Mouse (Mus musculus): ENCODE results near the gene Olfr680-ps1.
A peak's percentile ranks its signal among the peaks of the same experiment; 100 is the strongest.
"Not testable (repeated sequence)": the region's sequence is repeated elsewhere in the genome, so short reads cannot be mapped to it uniquely, and the experiment has no call there.

The Olfr680-ps1 gene

GRCm38 (mm10) chr7:105092717-105093116, at the start of gene Olfr680-ps1:
TSS of gene Olfr680-ps1 (minus strand) at chr7:105092817.
- not testable (repeated sequence) for DNase-seq (ENCODE audit: low read depth)

- no peak for DNase-seq (ENCODE audit: low read depth)
Measured at GRCm38 (mm10) chr7:105141275-105141674, 48.7 kb upstream of the Olfr680-ps1 start.

- no peak for DNase-seq (ENCODE audit: low read depth)
Measured at GRCm38 (mm10) chr7:105116536-105116935, 23.9 kb upstream of the Olfr680-ps1 start, which contains the start of gene Olfr681. TSS of gene Olfr681 (plus strand) at chr7:105116836.

GRCm38 (mm10) chr7:105080905-105081304, 11.7 kb downstream of the Olfr680-ps1 start, which contains the start of gene Olfr679:
TSS of gene Olfr679 (plus strand) at chr7:105081205.
- DNase-seq (ENCODE audit: low read depth): no peak

- no peak for DNase-seq (ENCODE audit: low read depth)
Measured at GRCm38 (mm10) chr7:105064175-105064574, 28.4 kb downstream of the Olfr680-ps1 start, which contains the start of gene Olfr678. TSS of gene Olfr678 (plus strand) at chr7:105064475.

- DNase-seq (ENCODE audit: low read depth): peak; percentile 21
Measured at GRCm38 (mm10) chr7:105058951-105059350, 33.7 kb downstream of the Olfr680-ps1 start.
